Mouse (Mus musculus) liver, adult 2 months (tissue): Measurements from ENCODE around the gene Cysrt1. TPM values are rescaled to one million over a fixed set of nuclear protein-coding genes. Genes with fewer than 3 reads are reported as not detected.
A peak's percentile ranks its signal among the peaks of the same experiment; 100 is the strongest.

Experiments used
- DNase-seq: peaks from one replicate; pipeline ENCODE4 v3.0.0-alpha.2; 2011; ENCODE audit warnings: low read depth, low spot score; ENCODE audit errors: extremely low read depth
- H3K27ac ChIP-seq: fragments of 200-500 bp; replicated peaks from 2 replicates; pipeline ENCODE4 v1.5.1; 2012; ENCODE audit warnings: low read depth, mild to moderate bottlenecking, control low read depth, inconsistent platforms, low read length; ENCODE audit not compliant: insufficient read depth
- H3K27me3 ChIP-seq: fragments of 200-500 bp; 2 replicates; pipeline ENCODE4 v1.6.1; 2012; ENCODE audit warnings: mild to moderate bottlenecking, moderate library complexity, low read length, inconsistent platforms; ENCODE audit not compliant: control insufficient read depth, insufficient read depth
- H3K36me3 ChIP-seq: fragments of 200-500 bp; 2 replicates; pipeline ENCODE4 v1.6.1; 2012; ENCODE audit warnings: low read length, inconsistent platforms; ENCODE audit not compliant: control insufficient read depth, insufficient read depth
- H3K4me1 ChIP-seq: fragments of 200-500 bp; 2 replicates; pipeline ENCODE4 v1.6.1; 2011; ENCODE audit warnings: low read length; ENCODE audit not compliant: control insufficient read depth, insufficient read depth
- H3K4me3 ChIP-seq: fragments of 200-500 bp; 2 replicates; pipeline ENCODE4 v1.5.1; 2011; ENCODE audit warnings: low read depth, mild to moderate bottlenecking, control low read depth, low read length, moderate library complexity; ENCODE audit not compliant: insufficient read depth
- H3K79me2 ChIP-seq: fragments of 200-500 bp; 2 replicates; pipeline ENCODE4 v1.6.1; 2012; ENCODE audit warnings: inconsistent platforms, mild to moderate bottlenecking, low read length, moderate library complexity; ENCODE audit not compliant: control insufficient read depth, insufficient read depth
- H3K9ac ChIP-seq: fragments of 200-500 bp; 2 replicates; pipeline ENCODE4 v1.6.1; 2012; ENCODE audit warnings: low read depth, mild to moderate bottlenecking, control low read depth, inconsistent platforms, low read length
- CTCF ChIP-seq: fragments of 200-500 bp; IDR thresholded peaks from 2 replicates; pipeline ENCODE4 v1.5.1; 2011; ENCODE audit warnings: low read depth, low read length, control low read depth
- POLR2A ChIP-seq: fragments of 200-500 bp; IDR thresholded peaks from 2 replicates; pipeline ENCODE4 v1.6.1; 2011; ENCODE audit warnings: low read length, control low read depth; ENCODE audit not compliant: insufficient read depth; ENCODE audit errors: extremely low read depth
- WGBS: fragments of 180-500 bp; shearing (Covaris S2); methylation state at CpG from one replicate; pipeline ENCODE4 v1.1.7; 2018; 5-methylcytosine and 5-hydroxymethylcytosine counted together
- polyA plus RNA-seq: library from polyadenylated mRNA; depleted of rRNA; stranded (reverse); fragments of >200 nt; gene quantifications from 2 replicates; pipeline ENCODE4 v1.2.3, GENCODE M21; 2012
- total RNA-seq: library from RNA; depleted of rRNA; stranded (reverse); fragments of >200 nt; gene quantifications from 2 replicates; pipeline ENCODE4 v1.2.3, GENCODE M21; 2014

Cysrt1 gene
- total and polyA plus RNA-seq, 2 experiments, result not detected

- H3K4me1 ChIP-seq, result peaks cover 9% of the 10 kb centered on the region
- TF ChIP-seq POLR2A (peak; percentile 73; the same call in 1 of the 2 replicates), CTCF (no peak)
- under 1% methylated on average over 39 of the region's 39 CpGs for WGBS
- H3K79me2 ChIP-seq, result peaks cover 2% of the 10 kb centered on the region; the same call in 1 of the 2 replicates
- H3K27ac ChIP-seq, result peak within 1 kb of the TSS; percentile 51
- no peaks in the 10 kb centered on the region for H3K27me3 ChIP-seq
- DNase-seq, result peak; percentile 68
- H3K36me3 ChIP-seq, result peaks cover 3% of the 10 kb centered on the region; the same call in 1 of the 2 replicates
- peak within 1 kb of the TSS; percentile 83 for H3K9ac ChIP-seq
- H3K4me3 ChIP-seq, result peak within 1 kb of the TSS; percentile 78
Observed at GRCm38 (mm10) chr2:25255284-25255779, 13.1 kb upstream of the Cysrt1 start, which contains the start of gene Tmem203. Tmem203 (plus strand) TSS chr2:25255439.

DNA sequence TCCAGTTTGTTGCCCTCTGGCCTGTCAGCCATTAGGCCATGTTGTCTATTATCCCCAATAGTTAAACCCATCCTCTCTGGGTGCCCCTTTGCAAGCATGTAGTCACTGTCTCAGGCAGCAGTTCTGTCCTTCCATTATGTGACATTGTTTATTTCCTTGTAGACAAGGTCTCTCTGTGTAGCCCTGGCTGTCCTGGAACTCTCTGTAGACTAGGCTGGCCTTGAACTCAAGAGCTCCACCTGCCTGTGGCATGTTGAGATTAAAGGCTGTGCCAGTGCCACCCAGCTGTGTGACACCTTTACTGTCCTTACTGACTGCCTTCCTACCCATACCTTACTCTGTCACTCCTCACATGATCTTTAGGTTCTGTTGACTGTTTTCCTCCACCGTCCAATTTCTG lies 10.1 kb upstream of the Cysrt1 start:
- WGBS, result 79% methylated on average over 1 of the region's 1 CpGs
- H3K79me2 ChIP-seq, result peaks cover 2% of the 10 kb centered on the region; the same call in 1 of the 2 replicates
- DNase-seq, result peak; percentile 19
- no peaks in the 10 kb centered on the region for H3K27me3 ChIP-seq
- peaks cover 9% of the 10 kb centered on the region for H3K4me1 ChIP-seq
- peaks cover 5% of the 10 kb centered on the region for H3K36me3 ChIP-seq
- H3K9ac ChIP-seq, result no peak overlapping the region
- H3K4me3 ChIP-seq, result no peak overlapping the region
- TF ChIP-seq CTCF (peak; percentile 36; the same call in 1 of the 2 replicates), POLR2A (no peak)
- H3K27ac ChIP-seq, result no peak overlapping the region

DNA sequence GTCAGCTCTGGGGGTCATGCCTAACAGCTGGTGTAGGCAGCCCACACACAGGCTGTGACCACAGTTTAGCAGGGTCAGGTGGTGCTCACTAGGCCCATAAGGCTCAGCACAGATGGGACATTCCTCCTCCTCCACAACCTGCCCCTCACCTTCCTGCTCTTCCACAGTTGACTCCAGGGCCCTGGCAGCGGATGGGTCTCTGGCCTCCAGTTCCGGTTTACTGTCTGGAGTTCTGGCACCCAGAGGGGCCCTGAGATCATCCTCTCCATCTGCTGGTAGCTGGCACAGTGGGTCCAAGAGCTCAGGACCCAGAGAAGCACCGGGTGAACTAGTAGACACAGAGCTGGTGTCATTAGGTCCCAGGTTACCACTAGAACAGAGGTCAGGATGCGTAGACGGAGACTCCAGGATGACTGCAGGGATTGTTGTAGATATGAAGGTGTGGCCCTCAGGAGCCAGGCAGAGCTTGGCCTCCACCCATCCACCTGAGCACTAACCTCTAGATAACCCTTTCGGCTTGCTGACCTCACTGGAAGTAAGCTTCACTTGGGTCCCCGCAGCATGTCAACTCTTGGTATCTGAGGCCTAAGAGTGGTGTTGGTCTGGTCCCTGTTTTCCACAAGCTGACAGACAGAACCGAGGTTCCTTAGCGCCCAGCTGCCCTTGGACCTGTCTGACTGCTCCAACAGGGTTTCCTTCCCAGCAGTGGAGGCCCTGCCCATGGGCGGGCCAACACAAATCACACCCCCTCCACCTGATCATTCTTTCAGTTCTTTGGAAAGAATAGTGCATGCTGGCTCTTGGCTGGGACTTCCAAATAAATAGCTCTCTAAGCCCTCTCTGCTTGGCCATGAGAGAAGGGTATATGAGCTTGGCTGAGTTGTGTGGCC lies 4.2 kb upstream of the Cysrt1 start, which contains the start of gene AL732309.1:
Gene AL732309.1, minus strand, starts transcription at position 681 of the 890 bp plus-strand sequence.
- Histone ChIP-seq H3K27me3 (0 out of 2 replicates have a peak, but pooled peaks cover 5% of the 10 kb centered on the region), H3K4me3 (no peak within 1 kb of the TSS), H3K36me3 (peaks cover 3% of the 10 kb centered on the region), H3K4me1 (no peaks in the 10 kb centered on the region), H3K9ac (no peak within 1 kb of the TSS), H3K79me2 (no peaks in the 10 kb centered on the region; the same call in 1 of the 2 replicates), H3K27ac (no peak within 1 kb of the TSS)
- 85% methylated on average over 10 of the region's 10 CpGs for whole genome bisulfite sequencing
- TF ChIP-seq POLR2A (no peak), CTCF (no peak)
- DNase-seq, result no peak

GRCm38 (mm10) chr2:25244144-25244543 lies 1.9 kb upstream of the Cysrt1 start:
- peaks cover 4% of the 10 kb centered on the region; the same call in 1 of the 2 replicates for H3K4me1 ChIP-seq
- no peak overlapping the region for H3K9ac ChIP-seq
- 87% methylated on average over 4 of the region's 4 CpGs for WGBS
- 0 out of 2 replicates have a peak, but pooled peaks cover 7% of the 10 kb centered on the region for H3K27me3 ChIP-seq
- no peak overlapping the region for H3K4me3 ChIP-seq
- no peak for TF ChIP-seq POLR2A
- TF ChIP-seq CTCF, result no peak
- no peaks in the 10 kb centered on the region; the same call in 1 of the 2 replicates for H3K79me2 ChIP-seq
- no peak overlapping the region for H3K27ac ChIP-seq
- no peaks in the 10 kb centered on the region for H3K36me3 ChIP-seq
- DNase-seq, result no peak

DNA sequence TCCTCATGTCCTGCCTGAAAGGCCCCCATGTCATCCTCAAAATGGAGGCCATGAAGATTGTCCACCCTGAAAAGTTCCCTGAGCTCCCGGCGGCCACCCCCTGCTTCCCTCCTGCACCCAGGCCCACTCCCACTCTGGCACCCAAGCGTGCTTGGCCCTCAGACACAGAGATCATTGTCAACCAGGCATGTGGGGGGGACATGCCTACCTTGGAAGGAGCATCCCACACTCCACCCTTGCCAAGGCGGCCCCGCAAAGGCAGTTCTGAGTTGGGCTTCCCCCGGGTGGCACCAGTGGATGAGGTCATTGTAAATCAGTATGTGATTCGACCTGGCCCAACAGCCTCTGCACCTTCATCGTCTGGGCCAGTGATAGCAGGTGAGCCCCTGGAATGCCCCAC lies 1.1 kb upstream of the Cysrt1 start:
- H3K27me3 ChIP-seq, result 0 out of 2 replicates have a peak, but pooled peaks cover 7% of the 10 kb centered on the region

More for the DNA sequence above, 1.1 kb upstream of the Cysrt1 start:
- 85% methylated on average over 8 of the region's 8 CpGs for WGBS
- no peak for TF ChIP-seq CTCF
- no peak for TF ChIP-seq POLR2A
- H3K79me2 ChIP-seq, result no peaks in the 10 kb centered on the region; the same call in 1 of the 2 replicates
- peaks cover 4% of the 10 kb centered on the region; the same call in 1 of the 2 replicates for H3K4me1 ChIP-seq
- no peak overlapping the region for H3K4me3 ChIP-seq
- no peak overlapping the region for H3K27ac ChIP-seq
- no peak for DNase-seq
- H3K36me3 ChIP-seq, result no peaks in the 10 kb centered on the region
- no peak overlapping the region for H3K9ac ChIP-seq
